Comparison of ENCODE assay signal across 26 mouse cellular contexts in genomic region chr6:148366629-148367028, GRCm38 (mm10).
A peak's percentile ranks its signal among the peaks of the same experiment; 100 is the strongest.
DNase-seq lines count a peak whose midpoint lies in the region; ATAC-seq and TF ChIP-seq lines count a peak whose summit lies in the region.
"Had no signal": no experiment of that assay in that cellular context is flagged by ENCODE, and none has a peak within 500 bp of the region (broad histone marks: within the 10 kb centered on the region; RNA-seq: fewer than 3 reads in every experiment).

No protein-coding gene starts in this region.

- no peak overlapping the region for H3K4me2 ChIP-seq in kidney, embryonic 14.5 days (replicated peaks; ENCODE audit: low read depth, low read length)
- H3K4me2 ChIP-seq in kidney, postnatal 0 days (ENCODE audit: low read length) = no peak overlapping the region
- no peak overlapping the region for H3K4me2 ChIP-seq in forebrain, embryonic 16.5 days (ENCODE audit: low read length)
- H3K4me2 ChIP-seq: embryonic facial prominence, embryonic 12.5 days; embryonic facial prominence, embryonic 15.5 days; heart, embryonic 13.5 days; hindbrain, embryonic 12.5 days; hindbrain, embryonic 15.5 days had no signal

- no peaks in the 10 kb centered on the region for H3K4me1 ChIP-seq in kidney, embryonic 14.5 days (ENCODE audit: control insufficient read depth, insufficient read depth, low read length)
- no peaks in the 10 kb centered on the region for H3K4me1 ChIP-seq in kidney, postnatal 0 days (replicated peaks; ENCODE audit: insufficient read depth, low read length)
- H3K4me1 ChIP-seq in limb, embryonic 10.5 days = peaks cover 18% of the 10 kb centered on the region
- H3K4me1 ChIP-seq in forebrain, embryonic 16.5 days (replicated peaks; ENCODE audit: control insufficient read depth, insufficient read depth, low read length) = no peaks in the 10 kb centered on the region
- H3K4me1 ChIP-seq: embryonic facial prominence, embryonic 15.5 days; heart, embryonic 10.5 days had no signal

- no peak for DNase-seq in kidney, postnatal 25 days
- peak; percentile 19 for DNase-seq in kidney, postnatal 0 days (ENCODE audit: low spot score)
- DNase-seq in kidney, adult 18-20 months = no peak
- no peak for DNase-seq in limb, embryonic 10.5 days (ENCODE audit: low spot score)
- DNase-seq in left cerebral cortex, postnatal 4 days = no peak
- DNase-seq: adrenal gland, postnatal 10 days; adrenal gland, postnatal 36 days; B cell, adult 2 months; cerebellum, adult 18-20 months; cerebellum, adult 9-10 months; cerebellum, postnatal 14 days; gastrocnemius, postnatal 25 days; heart, adult 2 months; heart, postnatal 14 days had no signal

- H3K4me3 ChIP-seq in kidney, embryonic 14.5 days (ENCODE audit: low read length) = no peak overlapping the region
- no peak overlapping the region for H3K4me3 ChIP-seq in kidney, postnatal 0 days (replicated peaks; ENCODE audit: low read depth, low read length)
- H3K4me3 ChIP-seq in limb, embryonic 10.5 days = no peak overlapping the region
- no peak overlapping the region for H3K4me3 ChIP-seq in forebrain, embryonic 16.5 days (replicated peaks; ENCODE audit: low read length)
- H3K4me3 ChIP-seq: embryonic facial prominence, embryonic 12.5 days; embryonic facial prominence, embryonic 15.5 days; heart, adult 2 months; heart, embryonic 10.5 days; heart, embryonic 13.5 days; hindbrain, embryonic 12.5 days; hindbrain, embryonic 15.5 days had no signal

- no peak overlapping the region; the same call in 1 of the 2 replicates for H3K27ac ChIP-seq in kidney, embryonic 14.5 days (ENCODE audit: low read depth, low read length)
- H3K27ac ChIP-seq in kidney, postnatal 0 days = no peak overlapping the region
- H3K27ac ChIP-seq in limb, embryonic 10.5 days = 0 out of 2 replicates have a peak overlapping the region, but pooled peaks have one; percentile 46
- no peak overlapping the region for H3K27ac ChIP-seq in forebrain, embryonic 16.5 days (ENCODE audit: low read length)
- H3K27ac ChIP-seq: embryonic facial prominence, embryonic 12.5 days; embryonic facial prominence, embryonic 15.5 days; heart, adult 2 months; heart, embryonic 10.5 days; heart, embryonic 13.5 days; hindbrain, embryonic 12.5 days; hindbrain, embryonic 15.5 days had no signal

- ATAC-seq in kidney, embryonic 14.5 days (ENCODE audit: low FRiP score, low TSS enrichment) = peak; percentile 54; the same call in 1 of the 2 replicates
- no peak for ATAC-seq in kidney, postnatal 0 days (replicated peaks; ENCODE audit: low FRiP score, low read depth)
- ATAC-seq in forebrain, embryonic 16.5 days = no peak
- ATAC-seq: forebrain, embryonic 14.5 days; Patski had no signal

- H3K27me3 ChIP-seq in kidney, embryonic 14.5 days (ENCODE audit: control insufficient read depth, insufficient read depth, low read length) = no peaks in the 10 kb centered on the region
- no peaks in the 10 kb centered on the region for H3K27me3 ChIP-seq in kidney, postnatal 0 days (ENCODE audit: insufficient read depth, low read length)
- no peaks in the 10 kb centered on the region for H3K27me3 ChIP-seq in limb, embryonic 10.5 days (ENCODE audit: low read depth, poor library complexity, severe bottlenecking)
- no peaks in the 10 kb centered on the region for H3K27me3 ChIP-seq in forebrain, embryonic 16.5 days (replicated peaks; ENCODE audit: control insufficient read depth, insufficient read depth, low read length)
- H3K27me3 ChIP-seq: CH12.LX; embryonic facial prominence, embryonic 12.5 days; embryonic facial prominence, embryonic 15.5 days; heart, embryonic 13.5 days; hindbrain, embryonic 12.5 days; hindbrain, embryonic 15.5 days; Patski had no signal

- H3K36me3 ChIP-seq in kidney, embryonic 14.5 days (ENCODE audit: control insufficient read depth, insufficient read depth, low read length) = no peaks in the 10 kb centered on the region
- no peaks in the 10 kb centered on the region for H3K36me3 ChIP-seq in kidney, postnatal 0 days (ENCODE audit: insufficient read depth, low read length)
- H3K36me3 ChIP-seq in limb, embryonic 10.5 days = no peaks in the 10 kb centered on the region
- no peaks in the 10 kb centered on the region for H3K36me3 ChIP-seq in forebrain, embryonic 16.5 days (ENCODE audit: control insufficient read depth, insufficient read depth)
- H3K36me3 ChIP-seq: embryonic facial prominence, embryonic 12.5 days; embryonic facial prominence, embryonic 15.5 days; G1E; heart, embryonic 10.5 days; heart, embryonic 13.5 days; hindbrain, embryonic 12.5 days; hindbrain, embryonic 15.5 days had no signal

- H3K9me3 ChIP-seq in kidney, embryonic 14.5 days (ENCODE audit: control insufficient read depth, low read length) = no peaks in the 10 kb centered on the region
- no peaks in the 10 kb centered on the region for H3K9me3 ChIP-seq in kidney, postnatal 0 days (replicated peaks; ENCODE audit: low read length)
- H3K9me3 ChIP-seq in limb, embryonic 10.5 days (replicated peaks) = no peaks in the 10 kb centered on the region
- H3K9me3 ChIP-seq in forebrain, embryonic 16.5 days (ENCODE audit: control insufficient read depth, low read length) = no peaks in the 10 kb centered on the region
- H3K9me3 ChIP-seq: embryonic facial prominence, embryonic 12.5 days; embryonic facial prominence, embryonic 15.5 days; G1E; heart, embryonic 10.5 days; hindbrain, embryonic 12.5 days; hindbrain, embryonic 15.5 days had no signal

- WGBS in kidney, embryonic 14.5 days = 55% methylated on average over 1 of the region's 1 CpGs
- WGBS in kidney, postnatal 0 days = 55% methylated on average over 1 of the region's 1 CpGs
- 80% methylated on average over 1 of the region's 1 CpGs for WGBS in limb, embryonic 10.5 days
- 90% methylated on average over 1 of the region's 1 CpGs for WGBS in forebrain, embryonic 16.5 days

- intact Hi-C loops in left cerebral cortex, postnatal 4 days (cut with DNase I) = no loop called here

- no peak overlapping the region for H3K9ac ChIP-seq in kidney, embryonic 14.5 days (ENCODE audit: low read depth, low read length)
- no peak overlapping the region for H3K9ac ChIP-seq in kidney, postnatal 0 days (ENCODE audit: low read depth, low read length)
- no peak overlapping the region for H3K9ac ChIP-seq in forebrain, embryonic 16.5 days (replicated peaks; ENCODE audit: low read depth, low read length)
- H3K9ac ChIP-seq: embryonic facial prominence, embryonic 12.5 days; embryonic facial prominence, embryonic 15.5 days; heart, embryonic 13.5 days; hindbrain, embryonic 12.5 days; hindbrain, embryonic 15.5 days had no signal

- no peak for TF ChIP-seq CTCF in kidney, postnatal 0 days (IDR thresholded peaks at IDR 0.05; ENCODE audit: low read depth)
